Mouse (Mus musculus) liver, adult 2 months (tissue): Measurements from ENCODE around the gene Hist1h4h. TPM values are rescaled to one million over a fixed set of nuclear protein-coding genes. Genes with fewer than 3 reads are reported as not detected.
A peak's percentile ranks its signal among the peaks of the same experiment; 100 is the strongest.
"Not testable (repeated sequence)": the region's sequence is repeated elsewhere in the genome, so short reads cannot be mapped to it uniquely, and the experiment has no call there.

Experiments
- DNase-seq: peaks from one replicate; pipeline ENCODE4 v3.0.0-alpha.2; 2011; ENCODE audit warnings: low read depth, low spot score; ENCODE audit errors: extremely low read depth
- H3K27ac ChIP-seq: fragments of 200-500 bp; replicated peaks from 2 replicates; pipeline ENCODE4 v1.5.1; 2012; ENCODE audit warnings: low read depth, mild to moderate bottlenecking, control low read depth, inconsistent platforms, low read length; ENCODE audit not compliant: insufficient read depth
- H3K27me3 ChIP-seq: fragments of 200-500 bp; 2 replicates; pipeline ENCODE4 v1.6.1; 2012; ENCODE audit warnings: mild to moderate bottlenecking, moderate library complexity, low read length, inconsistent platforms; ENCODE audit not compliant: control insufficient read depth, insufficient read depth
- H3K36me3 ChIP-seq: fragments of 200-500 bp; 2 replicates; pipeline ENCODE4 v1.6.1; 2012; ENCODE audit warnings: low read length, inconsistent platforms; ENCODE audit not compliant: control insufficient read depth, insufficient read depth
- H3K4me1 ChIP-seq: fragments of 200-500 bp; 2 replicates; pipeline ENCODE4 v1.6.1; 2011; ENCODE audit warnings: low read length; ENCODE audit not compliant: control insufficient read depth, insufficient read depth
- H3K4me3 ChIP-seq: fragments of 200-500 bp; 2 replicates; pipeline ENCODE4 v1.5.1; 2011; ENCODE audit warnings: low read depth, mild to moderate bottlenecking, control low read depth, low read length, moderate library complexity; ENCODE audit not compliant: insufficient read depth
- H3K79me2 ChIP-seq: fragments of 200-500 bp; 2 replicates; pipeline ENCODE4 v1.6.1; 2012; ENCODE audit warnings: inconsistent platforms, mild to moderate bottlenecking, low read length, moderate library complexity; ENCODE audit not compliant: control insufficient read depth, insufficient read depth
- H3K9ac ChIP-seq: fragments of 200-500 bp; 2 replicates; pipeline ENCODE4 v1.6.1; 2012; ENCODE audit warnings: low read depth, mild to moderate bottlenecking, control low read depth, inconsistent platforms, low read length
- CTCF ChIP-seq: fragments of 200-500 bp; IDR thresholded peaks from 2 replicates; pipeline ENCODE4 v1.5.1; 2011; ENCODE audit warnings: low read depth, low read length, control low read depth
- POLR2A ChIP-seq: fragments of 200-500 bp; IDR thresholded peaks from 2 replicates; pipeline ENCODE4 v1.6.1; 2011; ENCODE audit warnings: low read length, control low read depth; ENCODE audit not compliant: insufficient read depth; ENCODE audit errors: extremely low read depth
- WGBS: fragments of 180-500 bp; shearing (Covaris S2); methylation state at CpG from one replicate; pipeline ENCODE4 v1.1.7; 2018; 5-methylcytosine and 5-hydroxymethylcytosine counted together
- polyA plus RNA-seq: library from polyadenylated mRNA; depleted of rRNA; stranded (reverse); fragments of >200 nt; gene quantifications from 2 replicates; pipeline ENCODE4 v1.2.3, GENCODE M21; 2012
- total RNA-seq: library from RNA; depleted of rRNA; stranded (reverse); fragments of >200 nt; gene quantifications from 2 replicates; pipeline ENCODE4 v1.2.3, GENCODE M21; 2014

The Hist1h4h gene
- total and polyA plus RNA-seq, 2 experiments = 8.5 to 706 TPM

DNA sequence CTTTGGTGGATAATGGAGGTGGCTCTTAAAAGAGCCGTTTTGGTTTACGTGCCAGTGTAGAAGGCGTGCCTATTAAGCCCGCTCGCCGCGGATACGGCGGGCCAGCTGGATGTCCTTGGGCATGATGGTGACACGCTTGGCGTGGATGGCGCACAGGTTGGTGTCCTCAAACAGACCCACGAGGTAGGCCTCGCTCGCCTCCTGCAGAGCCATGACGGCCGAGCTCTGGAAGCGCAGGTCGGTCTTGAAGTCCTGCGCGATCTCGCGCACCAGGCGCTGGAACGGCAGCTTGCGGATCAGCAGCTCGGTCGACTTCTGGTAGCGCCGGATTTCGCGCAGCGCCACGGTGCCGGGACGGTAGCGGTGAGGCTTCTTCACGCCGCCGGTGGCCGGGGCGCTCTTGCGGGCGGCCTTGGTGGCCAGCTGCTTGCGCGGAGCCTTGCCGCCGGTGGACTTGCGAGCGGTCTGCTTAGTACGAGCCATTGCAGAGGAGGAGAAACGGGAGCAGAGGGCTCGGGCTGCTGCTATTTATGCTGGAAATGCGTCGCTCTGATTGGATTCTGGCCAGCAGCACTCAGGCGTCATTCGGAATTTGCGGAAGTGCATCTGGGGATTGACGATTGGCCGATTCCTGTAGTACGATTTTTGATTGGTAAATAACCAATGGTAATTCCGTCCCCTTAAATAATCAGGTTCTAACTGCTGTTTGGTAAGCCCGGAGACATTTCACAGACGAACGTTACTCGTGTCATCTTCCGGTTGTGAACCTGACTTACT, 31.2 kb downstream of the Hist1h4h start, which contains the start of gene Hist1h3e:
TSS of gene Hist1h3e (minus strand) at position 487 of the 777 bp plus-strand sequence.
- Histone ChIP-seq H3K4me3 (peak within 1 kb of the TSS; percentile 61), H3K9ac (peak within 1 kb of the TSS; percentile 71), H3K27ac (peak within 1 kb of the TSS; percentile 90)
- TF ChIP-seq POLR2A = peak; percentile 94
- H3K79me2 ChIP-seq, H3K27me3 ChIP-seq, H3K4me1 ChIP-seq, H3K36me3 ChIP-seq: not testable (repeated sequence)
- WGBS = under 1% methylated on average over 60 of the region's 67 CpGs
- peak; percentile 99 for DNase-seq

DNA sequence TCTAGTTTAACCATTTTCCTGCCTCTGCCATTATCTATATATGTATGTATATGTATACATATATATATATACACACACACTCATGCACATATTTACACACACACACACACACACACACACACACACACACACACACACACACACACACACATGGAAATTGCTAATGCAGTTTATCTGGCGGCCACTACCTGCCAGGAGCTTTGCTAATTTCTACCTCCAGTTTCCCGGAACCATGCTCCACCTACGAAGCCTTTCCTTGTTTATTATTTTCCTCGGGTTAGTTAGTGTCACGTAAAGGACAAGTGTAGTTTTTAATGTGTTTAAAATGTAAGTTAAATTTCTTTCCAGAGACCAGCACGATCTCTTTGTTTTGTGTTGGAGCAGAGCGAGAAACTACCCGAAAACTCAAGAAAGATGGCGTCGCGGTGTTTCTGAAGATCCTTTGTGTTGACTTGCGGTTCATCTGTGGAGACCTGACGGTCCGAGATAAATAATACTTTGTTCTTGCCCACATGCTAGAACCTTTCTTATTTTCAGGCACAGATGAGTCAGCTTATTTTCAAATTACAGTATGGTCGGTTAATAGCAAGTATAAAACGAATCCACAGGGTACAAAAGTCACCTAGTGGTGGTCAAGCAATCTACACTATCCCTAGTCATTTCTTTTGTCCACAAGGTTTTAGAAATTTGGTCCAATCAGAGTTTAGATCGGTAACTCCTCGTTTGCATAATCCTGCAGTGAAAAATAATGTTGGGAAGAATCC, 32.0 kb downstream of the Hist1h4h start:
- DNase-seq = peak; percentile 82
- peak; percentile 19; the same call in 1 of the 2 replicates for TF ChIP-seq CTCF
- no peak for TF ChIP-seq POLR2A
- H3K4me1 ChIP-seq = 0 out of 2 replicates have a peak, but pooled peaks cover 4% of the 10 kb centered on the region
- H3K27ac ChIP-seq = peak overlapping the region; percentile 90
- no peaks in the 10 kb centered on the region for H3K79me2 ChIP-seq
- H3K36me3 ChIP-seq = no peaks in the 10 kb centered on the region
- peak overlapping the region; percentile 61 for H3K9ac ChIP-seq
- H3K27me3 ChIP-seq = no peaks in the 10 kb centered on the region
- 1% methylated on average over 18 of the region's 18 CpGs for WGBS
- peak overlapping the region; percentile 56 for H3K4me3 ChIP-seq

DNA sequence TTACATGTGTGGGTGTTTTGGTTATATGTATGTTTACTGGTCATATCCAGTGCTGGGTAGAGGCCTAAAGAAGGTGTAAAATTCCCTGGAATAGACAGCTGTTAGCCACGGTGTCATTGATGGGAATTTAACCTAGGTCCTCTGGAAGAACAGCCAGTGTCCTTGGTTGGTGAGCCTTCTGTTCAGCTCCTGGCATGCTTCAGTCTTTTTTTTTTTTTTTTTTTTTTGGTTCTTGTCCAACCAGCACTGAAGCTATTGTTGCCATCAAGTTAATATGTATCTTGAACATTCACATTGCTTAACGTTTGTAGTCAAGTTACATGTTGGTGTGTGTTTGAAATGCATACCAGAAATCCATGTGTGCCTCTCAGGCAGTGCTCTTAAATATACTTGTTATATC, 33.6 kb downstream of the Hist1h4h start:
- Histone ChIP-seq H3K27ac (no peak overlapping the region), H3K79me2 (no peaks in the 10 kb centered on the region), H3K4me3 (no peak overlapping the region), H3K4me1 (0 out of 2 replicates have a peak, but pooled peaks cover 4% of the 10 kb centered on the region), H3K9ac (no peak overlapping the region), H3K36me3 (no peaks in the 10 kb centered on the region), H3K27me3 (no peaks in the 10 kb centered on the region)
- WGBS = 62% methylated on average over 2 of the region's 2 CpGs
- no peak for TF ChIP-seq POLR2A
- no peak for TF ChIP-seq CTCF
- DNase-seq = no peak

DNA sequence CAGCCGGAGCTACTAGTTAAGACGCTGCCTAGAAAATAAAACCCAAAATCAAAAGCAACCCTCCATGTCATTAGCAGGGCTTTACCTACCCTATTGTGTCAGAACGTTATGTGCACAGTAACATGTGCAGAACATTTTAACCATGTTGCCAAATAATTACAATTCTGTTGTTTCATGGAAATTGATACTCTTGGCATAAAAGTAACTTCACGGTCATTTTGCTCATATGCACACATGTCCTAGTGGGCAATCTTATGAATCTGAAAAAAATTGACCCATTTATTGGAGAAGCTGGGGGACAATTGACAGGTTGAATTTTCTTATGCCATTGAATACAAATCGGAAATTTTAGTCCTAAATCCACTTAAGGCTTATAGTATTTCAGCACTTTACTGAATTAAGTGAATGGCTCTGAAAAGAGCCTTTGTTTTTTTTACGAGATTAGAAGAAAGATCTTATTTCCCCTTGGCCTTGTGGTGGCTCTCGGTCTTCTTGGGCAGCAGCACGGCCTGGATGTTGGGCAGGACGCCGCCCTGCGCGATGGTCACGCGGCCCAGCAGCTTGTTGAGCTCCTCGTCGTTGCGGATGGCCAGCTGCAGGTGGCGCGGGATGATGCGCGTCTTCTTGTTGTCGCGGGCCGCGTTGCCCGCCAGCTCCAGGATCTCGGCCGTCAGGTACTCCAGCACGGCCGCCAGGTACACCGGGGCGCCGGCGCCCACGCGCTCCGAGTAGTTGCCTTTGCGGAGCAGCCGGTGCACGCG, 39.6 kb downstream of the Hist1h4h start:
- Histone ChIP-seq H3K27ac (peak overlapping the region; percentile 58), H3K9ac (peak overlapping the region; percentile 79), H3K4me1 (peaks cover 12% of the 10 kb centered on the region; the same call in 1 of the 2 replicates), H3K4me3 (peak overlapping the region; percentile 41; the same call in 1 of the 2 replicates)
- 5% methylated on average over 29 of the region's 41 CpGs for WGBS
- not testable (repeated sequence) for H3K27me3 ChIP-seq, DNase-seq, H3K79me2 ChIP-seq, H3K36me3 ChIP-seq

DNA sequence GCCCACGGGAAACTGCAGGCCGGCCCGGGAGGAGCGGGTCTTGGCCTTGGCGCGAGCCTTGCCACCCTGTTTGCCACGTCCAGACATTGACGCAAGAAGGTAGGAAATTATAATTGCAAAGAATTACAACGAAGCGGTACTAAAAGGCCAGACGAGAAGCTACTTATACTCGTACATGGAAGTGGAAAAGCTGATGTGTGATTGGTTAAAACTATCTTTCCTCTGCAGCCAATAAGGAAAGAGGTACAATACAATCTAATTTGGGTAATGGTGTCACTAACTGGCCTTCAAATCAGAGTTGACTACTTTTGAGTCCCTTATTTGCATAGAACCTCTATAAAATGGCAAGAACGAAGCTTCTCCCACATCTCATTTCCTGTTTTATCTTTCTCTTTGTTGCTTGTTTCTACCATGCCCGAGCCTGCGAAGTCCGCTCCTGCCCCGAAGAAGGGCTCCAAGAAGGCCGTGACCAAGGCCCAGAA, 40.2 kb downstream of the Hist1h4h start, which contains the start of the genes Hist1h2ae and Hist1h2bg:
TSS of gene Hist1h2ae (minus strand) at position 199 of the 482 bp plus-strand sequence.
TSS of gene Hist1h2bg (plus strand) at position 375 of the 482 bp plus-strand sequence.
- TF ChIP-seq POLR2A = 0 out of 2 replicates have a peak, but pooled peaks have one; percentile 47
- no peak for TF ChIP-seq CTCF
- H3K27me3 ChIP-seq = no peaks in the 10 kb centered on the region
- H3K4me3 ChIP-seq = peak within 1 kb of the TSS; percentile 58; the same call in 1 of the 2 replicates
- peak within 1 kb of the TSS; percentile 79 for H3K9ac ChIP-seq
- H3K27ac ChIP-seq = peak within 1 kb of the TSS; percentile 73
- H3K4me1 ChIP-seq = peaks cover 14% of the 10 kb centered on the region; the same call in 1 of the 2 replicates
- under 1% methylated on average over 18 of the region's 18 CpGs for WGBS
- peak; percentile 99 for DNase-seq
- H3K36me3 ChIP-seq = no peaks in the 10 kb centered on the region
- H3K79me2 ChIP-seq = no peaks in the 10 kb centered on the region

DNA sequence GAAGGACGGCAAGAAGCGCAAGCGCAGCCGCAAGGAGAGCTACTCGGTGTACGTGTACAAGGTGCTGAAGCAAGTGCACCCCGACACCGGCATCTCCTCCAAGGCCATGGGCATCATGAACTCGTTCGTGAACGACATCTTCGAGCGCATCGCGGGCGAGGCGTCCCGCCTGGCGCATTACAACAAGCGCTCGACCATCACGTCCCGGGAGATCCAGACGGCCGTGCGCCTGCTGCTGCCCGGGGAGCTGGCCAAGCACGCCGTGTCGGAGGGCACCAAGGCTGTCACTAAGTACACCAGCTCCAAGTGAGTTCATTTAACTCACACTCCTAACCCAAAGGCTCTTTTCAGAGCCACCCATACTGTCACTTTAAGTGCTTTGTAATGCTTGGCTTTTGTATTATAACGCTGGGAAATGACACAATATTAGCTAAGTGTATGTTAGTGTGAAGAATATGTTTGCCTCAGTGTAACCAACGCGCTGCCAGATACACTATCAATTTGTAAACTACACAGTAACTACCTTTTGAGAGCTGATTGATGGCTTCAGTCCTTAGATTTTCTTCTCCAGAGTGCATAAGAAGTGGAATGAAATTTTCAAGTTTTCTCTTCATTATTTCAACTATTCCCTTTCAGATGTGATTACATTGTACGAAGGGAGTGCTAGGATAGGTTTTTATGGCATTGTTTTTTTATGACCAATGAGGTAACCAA, 40.8 kb downstream of the Hist1h4h start:
- under 1% methylated on average over 17 of the region's 34 CpGs for WGBS
- H3K27me3 ChIP-seq, H3K79me2 ChIP-seq, H3K36me3 ChIP-seq, DNase-seq: not testable (repeated sequence)
- H3K27ac ChIP-seq = peak overlapping the region; percentile 73
- H3K4me3 ChIP-seq = peak overlapping the region; percentile 58; the same call in 1 of the 2 replicates
- H3K4me1 ChIP-seq = peaks cover 15% of the 10 kb centered on the region; the same call in 1 of the 2 replicates
- H3K9ac ChIP-seq = peak overlapping the region; percentile 34; the same call in 1 of the 2 replicates
